Mouse (Mus musculus) G1E (cell line): Measurements from ENCODE around the gene Slc38a1. TPM values are rescaled to one million over a fixed set of nuclear protein-coding genes. Genes with fewer than 3 reads are reported as not detected.

Experiments
- ATAC-seq: 2 replicates; pipeline ENCODE4 v1.8.0; 2016; ENCODE audit warnings: mild to moderate bottlenecking; ENCODE audit not compliant: insufficient number of reproducible peaks, poor library complexity, low FRiP score, severe bottlenecking; ENCODE audit errors: extremely low read depth
- DNase-seq: peaks from one replicate; pipeline ENCODE4 v3.0.0; 2012; ENCODE audit warnings: low spot score
- H3K27me3 ChIP-seq: 2 replicates; pipeline ENCODE4 v1.6.1; 2012; ENCODE audit warnings: mild to moderate bottlenecking, low read length, inconsistent platforms; ENCODE audit not compliant: insufficient read depth
- H3K36me3 ChIP-seq: replicated peaks from 2 replicates; pipeline ENCODE3; 2012; ENCODE audit warnings: mild to moderate bottlenecking, inconsistent platforms
- H3K4me1 ChIP-seq: 2 replicates; pipeline ENCODE4 v1.6.1; 2012; ENCODE audit warnings: low read depth, low read length, inconsistent platforms, mixed read lengths; ENCODE audit not compliant: insufficient read depth
- H3K4me3 ChIP-seq: 2 replicates; pipeline ENCODE4 v1.5.1; 2012; ENCODE audit warnings: low read depth, mild to moderate bottlenecking, inconsistent platforms, low read length, moderate library complexity, mixed read lengths
- H3K9me3 ChIP-seq: replicated peaks from 2 replicates; pipeline ENCODE4 v1.6.1; 2012; ENCODE audit warnings: inconsistent platforms
- CTCF ChIP-seq: IDR thresholded peaks from 2 replicates; pipeline ENCODE4 v1.5.1; 2012; ENCODE audit warnings: low read depth, low read length, inconsistent platforms, mixed read lengths
- GATA1 ChIP-seq: IDR thresholded peaks from 2 replicates; pipeline ENCODE4 v1.6.1; 2012; ENCODE audit warnings: borderline replicate concordance, low read length, inconsistent platforms, mixed read lengths
- GATA2 ChIP-seq: IDR thresholded peaks from 2 replicates; pipeline ENCODE4 v1.6.1; 2012; ENCODE audit warnings: low read depth, low read length, inconsistent platforms, borderline replicate concordance
- POLR2AphosphoS5 ChIP-seq: IDR thresholded peaks from 2 replicates; pipeline ENCODE4 v1.6.1; 2012; ENCODE audit warnings: low read depth, low read length, inconsistent platforms; ENCODE audit not compliant: insufficient replicate concordance
- TAL1 ChIP-seq: conservative IDR thresholded peaks from 2 replicates; pipeline ENCODE4 v1.6.1; 2012; ENCODE audit warnings: low read depth, low read length, inconsistent platforms, mixed read lengths
- polyA plus RNA-seq: library from polyadenylated mRNA; stranded (reverse); fragments of >175 nt; gene quantifications from 2 replicates; pipeline ENCODE4 v1.2.3, GENCODE M21; 2012
- total RNA-seq, 2 experiments: library from RNA; stranded (forward) in 1 of 2; stranded (reverse) in 1 of 2; fragments of 200-1000 nt in 1 of 2; fragments of >200 nt in 1 of 2; fragmentation: Nextera tagmentation in 1 of 2; gene quantifications; 2 replicates each; pipeline ENCODE4 v1.2.3; 2014 to 2017

The Slc38a1 gene
- total and polyA plus RNA-seq, 3 experiments = 0.55 TPM; not detected in 2

DNA sequence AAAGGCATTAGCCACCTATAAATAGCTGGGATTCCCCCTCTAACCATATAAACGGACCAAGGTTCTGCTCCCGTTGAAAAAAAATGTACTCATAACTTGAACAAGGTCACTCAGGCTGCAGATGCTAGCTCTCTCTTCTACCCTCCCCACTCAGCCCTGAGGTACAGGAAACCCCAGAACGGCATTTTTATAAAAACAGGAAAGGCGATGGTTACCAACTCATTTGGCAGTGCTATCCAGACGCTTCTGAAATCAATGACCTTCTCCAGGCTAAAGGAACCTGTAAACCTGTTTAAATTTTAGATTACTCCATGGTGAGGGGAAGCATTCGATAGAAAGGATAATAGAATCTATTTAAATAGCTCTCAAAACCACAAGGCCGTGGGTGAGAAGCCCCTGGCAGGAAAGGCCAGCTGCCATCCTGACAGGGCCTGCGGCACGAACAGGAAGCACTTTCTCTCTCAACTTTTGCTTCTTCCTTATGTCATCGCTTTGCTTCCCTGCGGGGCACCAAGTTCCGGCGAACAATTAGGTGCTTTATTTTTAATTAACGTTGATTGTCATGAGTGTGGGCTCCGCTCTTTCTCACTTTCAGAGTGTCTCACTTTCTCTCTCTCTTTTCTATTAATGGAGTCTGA is 59.2 kb downstream of the Slc38a1 start:
- no peaks in the 10 kb centered on the region for H3K4me1 ChIP-seq
- peaks cover 50% of the 10 kb centered on the region for H3K9me3 ChIP-seq
- no peak overlapping the region for H3K4me3 ChIP-seq
- no peak for TF ChIP-seq GATA2
- no peak for TF ChIP-seq CTCF
- TF ChIP-seq TAL1 = no peak
- no peak for TF ChIP-seq POLR2AphosphoS5
- TF ChIP-seq GATA1 = no peak
- DNase-seq (no peak), ATAC-seq (no peak)
- no peaks in the 10 kb centered on the region for H3K27me3 ChIP-seq
- no peaks in the 10 kb centered on the region for H3K36me3 ChIP-seq

DNA sequence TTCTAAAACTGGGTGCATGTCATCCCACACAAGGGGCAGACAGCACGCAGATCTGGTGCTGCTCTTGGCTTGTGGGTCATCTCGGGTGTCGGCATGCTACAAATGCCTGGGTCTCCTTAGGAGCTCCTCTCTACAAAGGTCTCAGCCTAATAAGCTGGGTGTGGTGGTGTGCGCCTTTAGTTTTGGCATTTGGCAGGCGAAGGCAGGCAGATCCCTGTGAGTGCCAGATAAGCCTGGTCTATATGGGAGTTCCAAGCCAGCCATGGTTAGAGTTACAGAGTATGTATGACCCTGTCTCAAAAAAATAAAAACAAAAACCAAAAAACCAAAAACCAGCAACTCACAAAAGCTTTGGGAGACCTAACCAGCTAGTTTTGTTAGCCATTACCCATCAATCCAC is 65.7 kb downstream of the Slc38a1 start:
- DNase-seq = no peak
- no peaks in the 10 kb centered on the region for H3K4me1 ChIP-seq
- H3K36me3 ChIP-seq = no peaks in the 10 kb centered on the region
- TF ChIP-seq GATA1 (no peak), GATA2 (no peak), POLR2AphosphoS5 (no peak), CTCF (no peak), TAL1 (no peak)
- H3K4me3 ChIP-seq = no peak overlapping the region
- H3K27me3 ChIP-seq = no peaks in the 10 kb centered on the region; the same call in 1 of the 2 replicates
- peaks cover 66% of the 10 kb centered on the region for H3K9me3 ChIP-seq
- no peak for ATAC-seq

- peaks cover 58% of the 10 kb centered on the region for H3K9me3 ChIP-seq
- ATAC-seq (no peak), DNase-seq (no peak)
- H3K27me3 ChIP-seq = no peaks in the 10 kb centered on the region
- no peaks in the 10 kb centered on the region for H3K4me1 ChIP-seq
- H3K4me3 ChIP-seq = no peak overlapping the region
- H3K36me3 ChIP-seq = no peaks in the 10 kb centered on the region
- TF ChIP-seq POLR2AphosphoS5 (no peak), CTCF (no peak), GATA1 (no peak)
Observed at GRCm38 (mm10) chr15:96568983-96569363, 73.7 kb downstream of the Slc38a1 start.

DNA sequence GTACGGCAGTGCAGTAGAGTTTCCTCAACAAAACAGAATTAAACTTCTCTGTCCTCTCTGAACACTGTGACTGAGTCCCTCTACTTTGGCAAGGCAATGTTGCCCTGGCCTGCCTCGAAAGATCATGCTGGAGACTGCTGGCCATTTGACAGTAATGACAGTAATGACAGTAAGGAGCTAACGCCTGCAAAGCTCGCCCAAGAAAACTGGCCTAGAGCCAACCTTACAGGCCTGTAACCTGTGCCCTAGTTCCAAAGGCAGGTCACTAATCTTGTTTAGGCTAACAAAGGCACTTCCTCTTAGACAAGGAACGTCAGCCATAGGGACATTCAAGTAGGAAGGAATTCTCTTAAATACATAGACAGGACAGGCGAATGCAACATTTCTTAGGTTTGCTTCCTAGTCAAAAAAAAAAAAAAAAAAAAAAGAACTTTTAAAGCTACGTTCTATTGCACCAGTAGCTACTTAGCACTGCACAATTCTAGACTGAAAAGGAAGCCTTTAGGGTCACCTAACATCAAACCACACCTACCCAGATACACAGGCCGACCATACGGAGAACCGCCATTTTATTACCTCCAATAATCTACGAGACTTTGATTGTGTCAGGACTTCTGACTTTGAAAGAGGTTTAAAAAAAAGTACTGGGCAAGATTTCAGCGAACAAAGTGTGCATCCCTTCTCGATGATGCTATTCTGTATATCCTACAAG is 74.3 kb downstream of the Slc38a1 start:
- ATAC-seq (no peak), DNase-seq (no peak)
- Histone ChIP-seq H3K36me3 (no peaks in the 10 kb centered on the region), H3K27me3 (no peaks in the 10 kb centered on the region), H3K4me1 (no peaks in the 10 kb centered on the region), H3K4me3 (no peak overlapping the region), H3K9me3 (peaks cover 53% of the 10 kb centered on the region)
- TF ChIP-seq GATA2 = no peak
- no peak for TF ChIP-seq TAL1
- TF ChIP-seq GATA1 = no peak
- no peak for TF ChIP-seq CTCF

DNA sequence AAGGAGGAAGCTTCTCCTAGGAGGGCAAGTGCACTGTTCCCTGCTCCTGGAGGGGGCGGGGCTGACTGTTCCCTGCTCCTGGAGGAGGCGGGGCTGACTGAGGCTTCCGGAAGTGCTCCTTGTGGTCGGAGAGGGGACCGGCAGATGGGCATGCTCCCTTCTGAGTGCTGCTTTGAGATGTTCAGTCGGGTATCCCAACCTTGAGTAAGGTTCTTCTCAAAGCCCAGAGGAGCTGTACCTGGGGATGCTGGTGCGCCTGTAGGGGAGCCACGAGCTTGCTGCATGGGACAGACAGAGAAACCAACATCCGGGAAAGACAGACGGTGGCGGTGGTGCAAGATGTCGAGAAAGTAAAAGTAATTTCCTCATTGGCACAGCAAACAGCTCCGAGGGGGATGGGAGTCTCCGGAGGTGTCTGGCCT is 75.9 kb downstream of the Slc38a1 start:
- Histone ChIP-seq H3K4me1 (no peaks in the 10 kb centered on the region), H3K4me3 (no peak overlapping the region), H3K27me3 (no peaks in the 10 kb centered on the region), H3K36me3 (no peaks in the 10 kb centered on the region), H3K9me3 (peaks cover 49% of the 10 kb centered on the region)
- no peak for ATAC-seq
- DNase-seq = no peak
- TF ChIP-seq GATA2 (no peak), POLR2AphosphoS5 (no peak)

- TF ChIP-seq GATA1 (no peak), POLR2AphosphoS5 (no peak), TAL1 (no peak), GATA2 (no peak), CTCF (no peak)
- Histone ChIP-seq H3K4me1 (no peaks in the 10 kb centered on the region), H3K9me3 (peaks cover 48% of the 10 kb centered on the region), H3K27me3 (no peaks in the 10 kb centered on the region), H3K36me3 (no peaks in the 10 kb centered on the region), H3K4me3 (no peak overlapping the region)
- no peak for DNase-seq
- no peak for ATAC-seq
Observed at GRCm38 (mm10) chr15:96563852-96564251, 78.9 kb downstream of the Slc38a1 start.
